9 mouse cellular contexts compared by ENCODE assay signal in genomic region chr2:166776272-166776671, GRCm38 (mm10). TPM values are rescaled to one million over a fixed set of nuclear protein-coding genes. Genes with fewer than 3 reads are reported as not detected.
DNase-seq lines count a peak whose midpoint lies in the region; ATAC-seq and TF ChIP-seq lines count a peak whose summit lies in the region.
"Had no signal": no experiment of that assay in that cellular context is flagged by ENCODE, and none has a peak within 500 bp of the region (broad histone marks: within the 10 kb centered on the region; RNA-seq: fewer than 3 reads in every experiment).

No protein-coding gene starts in this region.

- 49% methylated on average over 2 of the region's 2 CpGs for WGBS in hindbrain, postnatal 0 days
- WGBS in hindbrain, embryonic 12.5 days, result 67% methylated on average over 1 of the region's 2 CpGs
- WGBS in forebrain, embryonic 16.5 days, result 30% methylated on average over 2 of the region's 2 CpGs

- H3K27ac ChIP-seq in hindbrain, postnatal 0 days, result no peak overlapping the region
- no peak overlapping the region for H3K27ac ChIP-seq in hindbrain, embryonic 12.5 days
- H3K27ac ChIP-seq in forebrain, embryonic 16.5 days (ENCODE audit: low read length), result no peak overlapping the region

- H3K4me3 ChIP-seq in hindbrain, postnatal 0 days (ENCODE audit: low read length), result no peak overlapping the region
- H3K4me3 ChIP-seq in hindbrain, embryonic 12.5 days, result no peak overlapping the region
- H3K4me3 ChIP-seq in E14TG2a.4 (replicated peaks; ENCODE audit: low read length), result no peak overlapping the region
- H3K4me3 ChIP-seq in forebrain, embryonic 16.5 days (replicated peaks; ENCODE audit: low read length), result no peak overlapping the region

- H3K4me2 ChIP-seq in hindbrain, postnatal 0 days (ENCODE audit: low read depth, low read length), result no peak overlapping the region
- H3K4me2 ChIP-seq in hindbrain, embryonic 12.5 days (replicated peaks), result no peak overlapping the region
- H3K4me2 ChIP-seq in forebrain, embryonic 16.5 days (ENCODE audit: low read length), result no peak overlapping the region

- TF ChIP-seq CTCF in hindbrain, postnatal 0 days (IDR thresholded peaks at IDR 0.05; ENCODE audit: low read depth), result peak; percentile 55
- peak; percentile 73 for TF ChIP-seq CTCF in E14TG2a.4 (conservative IDR thresholded peaks at IDR 0.05; ENCODE audit: low read length)

- H3K4me1 ChIP-seq in hindbrain, postnatal 0 days (ENCODE audit: insufficient read depth, low read length), result no peaks in the 10 kb centered on the region
- H3K4me1 ChIP-seq in hindbrain, embryonic 12.5 days, result peaks cover 9% of the 10 kb centered on the region; the same call in 1 of the 2 replicates
- H3K4me1 ChIP-seq in E14TG2a.4 (replicated peaks; ENCODE audit: low read depth, low read length), result peaks cover 24% of the 10 kb centered on the region
- H3K4me1 ChIP-seq in forebrain, embryonic 16.5 days (replicated peaks; ENCODE audit: control insufficient read depth, insufficient read depth, low read length), result no peaks in the 10 kb centered on the region

- H3K27me3 ChIP-seq in hindbrain, postnatal 0 days (ENCODE audit: insufficient read depth, low read length), result no peaks in the 10 kb centered on the region
- H3K27me3 ChIP-seq in hindbrain, embryonic 12.5 days, result no peaks in the 10 kb centered on the region
- peaks cover 8% of the 10 kb centered on the region for H3K27me3 ChIP-seq in E14TG2a.4 (ENCODE audit: insufficient read depth, low read length)
- no peaks in the 10 kb centered on the region for H3K27me3 ChIP-seq in forebrain, embryonic 16.5 days (replicated peaks; ENCODE audit: control insufficient read depth, insufficient read depth, low read length)

- no peak overlapping the region for H3K9ac ChIP-seq in hindbrain, postnatal 0 days (replicated peaks; ENCODE audit: low read length)
- no peak overlapping the region for H3K9ac ChIP-seq in hindbrain, embryonic 12.5 days
- no peak overlapping the region for H3K9ac ChIP-seq in forebrain, embryonic 16.5 days (replicated peaks; ENCODE audit: low read depth, low read length)

- no peaks in the 10 kb centered on the region for H3K36me3 ChIP-seq in hindbrain, postnatal 0 days (ENCODE audit: insufficient read depth, low read length)
- no peaks in the 10 kb centered on the region for H3K36me3 ChIP-seq in hindbrain, embryonic 12.5 days
- no peaks in the 10 kb centered on the region for H3K36me3 ChIP-seq in E14TG2a.4 (ENCODE audit: insufficient read depth, low read length)
- H3K36me3 ChIP-seq in forebrain, embryonic 16.5 days (ENCODE audit: control insufficient read depth, insufficient read depth), result no peaks in the 10 kb centered on the region

- DNase-seq in hindbrain, postnatal 0 days (ENCODE audit: low spot score), result peak; percentile 63
- peak; percentile 43 for DNase-seq in embryo, embryonic 9.5 days (ENCODE audit: extremely low spot score)
- DNase-seq in retina, postnatal 1 day, result peak; percentile 52
- DNase-seq in frontal cortex, postnatal 10 days (ENCODE audit: low spot score in 2 of 2), result no peak
- no peak for DNase-seq in cerebellum, adult 18-20 months

- H3K9me3 ChIP-seq in hindbrain, postnatal 0 days (ENCODE audit: low read length), result no peaks in the 10 kb centered on the region
- no peaks in the 10 kb centered on the region for H3K9me3 ChIP-seq in hindbrain, embryonic 12.5 days (replicated peaks)
- H3K9me3 ChIP-seq in E14TG2a.4 (ENCODE audit: low read length), result no peaks in the 10 kb centered on the region
- no peaks in the 10 kb centered on the region for H3K9me3 ChIP-seq in forebrain, embryonic 16.5 days (ENCODE audit: control insufficient read depth, low read length)

- no peak for ATAC-seq in hindbrain, postnatal 0 days
- ATAC-seq in hindbrain, embryonic 12.5 days (ENCODE audit: low FRiP score), result no peak
- ATAC-seq in forebrain, embryonic 16.5 days, result no peak
- ATAC-seq: hindbrain, embryonic 16.5 days had no signal

RNA-seq across cellular contexts. Expression of gene Trp53rkb, which starts 16.1 kb away (rescaled TPM):
- 6.4 and 11.3 TPM in 2 replicates for total RNA-seq in hindbrain, postnatal 0 days (2014; rRNA removed)
- 7.2 and 9.5 TPM in 2 replicates for polyA plus RNA-seq in hindbrain, postnatal 0 days (2015; fragmentation: Nextera tagmentation; extraction: Ambion mirVana)
- polyA plus RNA-seq in hindbrain, embryonic 12.5 days (2016; fragmentation: Nextera tagmentation; extraction: Ambion mirVana), result 8.9 and 10.0 TPM in 2 replicates
- polyA plus RNA-seq in forebrain, embryonic 16.5 days (2015; fragmentation: Nextera tagmentation; extraction: Ambion mirVana), result 8.7 and 9.0 TPM in 2 replicates

RNA-seq across cellular contexts. Expression of gene Arfgef2, which starts 29.1 kb away (rescaled TPM):
- total RNA-seq in hindbrain, postnatal 0 days (2014; rRNA removed), result 23.4 and 26.3 TPM in 2 replicates
- polyA plus RNA-seq in hindbrain, postnatal 0 days (2015; fragmentation: Nextera tagmentation; extraction: Ambion mirVana), result 3.5 and 4.6 TPM in 2 replicates
- 6.4 and 6.8 TPM in 2 replicates for polyA plus RNA-seq in hindbrain, embryonic 12.5 days (2016; fragmentation: Nextera tagmentation; extraction: Ambion mirVana)
- 3.2 and 3.4 TPM in 2 replicates for polyA plus RNA-seq in forebrain, embryonic 16.5 days (2015; fragmentation: Nextera tagmentation; extraction: Ambion mirVana)

Comparison
In these comparisons a context has a peak if more than half of its experiments do, and no peak if none do; other contexts are left out.
1. DNase-seq: peak in hindbrain, postnatal 0 days (single experiment), embryo, embryonic 9.5 days (single experiment) and retina, postnatal 1 day (single experiment); none in frontal cortex, postnatal 10 days (0 of 2) and cerebellum, adult 18-20 months (0 of 2).